Mouse (Mus musculus) heart, embryonic 13.5 days (tissue): ENCODE measurements around the gene Axl. TPM values are rescaled to one million over a fixed set of nuclear protein-coding genes. Genes with fewer than 3 reads are reported as not detected.

Experiments used
- ATAC-seq: fragments of 200-750 bp; cut with Nextera tagmentation; 2 replicates; pipeline ENCODE4 v1.8.0; 2017; ENCODE audit warnings: moderate TSS enrichment; ENCODE audit not compliant: insufficient number of reproducible peaks, low FRiP score, low TSS enrichment; ENCODE audit errors: extremely low read depth
- H3K27ac ChIP-seq: fragments of 300-500 bp; sonication (generic); replicated peaks from 2 replicates; pipeline ENCODE4 v1.5.1; 2015; ENCODE audit warnings: moderate library complexity, mild to moderate bottlenecking, inconsistent platforms
- H3K27me3 ChIP-seq: fragments of 300-500 bp; sonication (generic); replicated peaks from 2 replicates; pipeline ENCODE4 v1.6.1; 2015; ENCODE audit warnings: mild to moderate bottlenecking, inconsistent platforms
- H3K36me3 ChIP-seq: fragments of 300-500 bp; sonication (generic); 2 replicates; pipeline ENCODE4 v1.6.1; 2015; ENCODE audit warnings: mild to moderate bottlenecking, inconsistent platforms
- H3K4me1 ChIP-seq: fragments of 300-500 bp; sonication (generic); 2 replicates; pipeline ENCODE4 v1.6.1; 2015; ENCODE audit warnings: inconsistent platforms
- H3K4me2 ChIP-seq: fragments of 300-500 bp; sonication (generic); 2 replicates; pipeline ENCODE4 v1.6.1; 2015; ENCODE audit warnings: inconsistent platforms, mild to moderate bottlenecking, moderate library complexity
- H3K4me3 ChIP-seq: fragments of 300-500 bp; sonication (generic); 2 replicates; pipeline ENCODE4 v1.5.1; 2015; ENCODE audit warnings: moderate library complexity, mild to moderate bottlenecking, inconsistent platforms
- H3K9ac ChIP-seq: fragments of 300-500 bp; sonication (generic); 2 replicates; pipeline ENCODE4 v1.6.1; 2015; ENCODE audit warnings: inconsistent platforms, mild to moderate bottlenecking, moderate library complexity
- H3K9me3 ChIP-seq: fragments of 300-500 bp; sonication (generic); 2 replicates; pipeline ENCODE4 v1.6.1; 2016; ENCODE audit warnings: inconsistent platforms
- WGBS: fragments of 180-500 bp; shearing (Covaris S2); methylation state at CpG from one replicate; pipeline ENCODE4 v1.1.7; 2015; ENCODE audit warnings: mixed read lengths; 5-methylcytosine and 5-hydroxymethylcytosine counted together
- polyA plus RNA-seq: library from polyadenylated mRNA; unstranded; fragments of >200 nt; fragmentation: Nextera tagmentation; extraction: Ambion mirVana; gene quantifications from 2 replicates; pipeline ENCODE4 v1.2.1, GENCODE M21; 2015

The Axl gene
- polyA plus RNA-seq, 1 experiment from 2014 or later: 47.3 TPM

GRCm38 (mm10) chr7:25812195-25812594, 23.7 kb upstream of the Axl start:
- Histone ChIP-seq H3K27me3 (peaks cover 31% of the 10 kb centered on the region), H3K4me3 (no peak overlapping the region), H3K4me1 (peaks cover 15% of the 10 kb centered on the region), H3K9ac (no peak overlapping the region), H3K36me3 (no peaks in the 10 kb centered on the region), H3K4me2 (no peak overlapping the region), H3K27ac (no peak overlapping the region), H3K9me3 (no peaks in the 10 kb centered on the region)
- ATAC-seq: no peak
- WGBS: 63% methylated on average over 1 of the region's 1 CpGs

GRCm38 (mm10) chr7:25811716-25812115, 23.2 kb upstream of the Axl start:
- no peak for ATAC-seq
- Histone ChIP-seq H3K4me2 (no peak overlapping the region), H3K27me3 (peaks cover 27% of the 10 kb centered on the region), H3K27ac (no peak overlapping the region), H3K4me3 (no peak overlapping the region), H3K36me3 (no peaks in the 10 kb centered on the region), H3K9ac (no peak overlapping the region), H3K9me3 (no peaks in the 10 kb centered on the region), H3K4me1 (peaks cover 14% of the 10 kb centered on the region)
- WGBS: 57% methylated on average over 2 of the region's 2 CpGs

GRCm38 (mm10) chr7:25805631-25806343, 17.3 kb upstream of the Axl start:
- 0 out of 2 replicates have a peak overlapping the region, but pooled peaks have one; percentile 24 for H3K4me3 ChIP-seq

GRCm38 (mm10) chr7:25804792-25805191, 16.3 kb upstream of the Axl start:
- Histone ChIP-seq H3K4me3 (no peak overlapping the region), H3K4me1 (peaks cover 30% of the 10 kb centered on the region), H3K9ac (peak overlapping the region; percentile 25; the same call in 1 of the 2 replicates), H3K9me3 (no peaks in the 10 kb centered on the region), H3K27ac (no peak overlapping the region), H3K4me2 (no peak overlapping the region), H3K27me3 (no peaks in the 10 kb centered on the region), H3K36me3 (no peaks in the 10 kb centered on the region)
- ATAC-seq: no peak
- WGBS: 40% methylated on average over 4 of the region's 4 CpGs

More at GRCm38 (mm10) chr7:25805631-25806343, 17.3 kb upstream of the Axl start:
- H3K27me3 ChIP-seq: no peaks in the 10 kb centered on the region
- no peaks in the 10 kb centered on the region for H3K36me3 ChIP-seq
- H3K9me3 ChIP-seq: no peaks in the 10 kb centered on the region
- H3K4me1 ChIP-seq: peaks cover 30% of the 10 kb centered on the region
- no peak for ATAC-seq
- no peak overlapping the region for H3K27ac ChIP-seq
- H3K9ac ChIP-seq: peak overlapping the region; percentile 62
- WGBS: 20% methylated on average over 21 of the region's 21 CpGs
- H3K4me2 ChIP-seq: peak overlapping the region; percentile 57

- ATAC-seq: no peak
- WGBS: 61% methylated on average over 13 of the region's 13 CpGs
- Histone ChIP-seq H3K9me3 (peaks cover 2% of the 10 kb centered on the region; the same call in 1 of the 2 replicates), H3K4me1 (peaks cover 30% of the 10 kb centered on the region), H3K36me3 (no peaks in the 10 kb centered on the region), H3K27ac (peak overlapping the region; percentile 85), H3K4me2 (no peak overlapping the region), H3K4me3 (no peak overlapping the region), H3K27me3 (no peaks in the 10 kb centered on the region), H3K9ac (peak overlapping the region; percentile 33; the same call in 1 of the 2 replicates)
Measured at GRCm38 (mm10) chr7:25803460-25803859, 15.0 kb upstream of the Axl start.

- Histone ChIP-seq H3K4me2 (peak overlapping the region; percentile 67), H3K4me3 (peak overlapping the region; percentile 38), H3K9me3 (peaks cover 3% of the 10 kb centered on the region; the same call in 1 of the 2 replicates), H3K27ac (peak overlapping the region; percentile 85), H3K27me3 (no peaks in the 10 kb centered on the region), H3K9ac (peak overlapping the region; percentile 71), H3K36me3 (no peaks in the 10 kb centered on the region), H3K4me1 (peaks cover 30% of the 10 kb centered on the region)
- peak; percentile 64; the same call in 1 of the 2 replicates for ATAC-seq
- WGBS: 16% methylated on average over 24 of the region's 24 CpGs
Measured at GRCm38 (mm10) chr7:25802241-25803125, 14.0 kb upstream of the Axl start.

- no peak for ATAC-seq
- no peak overlapping the region for H3K4me3 ChIP-seq
- H3K27ac ChIP-seq: no peak overlapping the region
- no peak overlapping the region for H3K9ac ChIP-seq
- H3K9me3 ChIP-seq: peaks cover 3% of the 10 kb centered on the region; the same call in 1 of the 2 replicates
- WGBS: 83% methylated on average over 6 of the region's 6 CpGs
- H3K4me1 ChIP-seq: peaks cover 30% of the 10 kb centered on the region
- H3K36me3 ChIP-seq: no peaks in the 10 kb centered on the region
- no peaks in the 10 kb centered on the region for H3K27me3 ChIP-seq
- no peak overlapping the region for H3K4me2 ChIP-seq
Measured at GRCm38 (mm10) chr7:25801031-25801430, 12.5 kb upstream of the Axl start.

- Histone ChIP-seq H3K9me3 (peaks cover 3% of the 10 kb centered on the region; the same call in 1 of the 2 replicates), H3K27me3 (no peaks in the 10 kb centered on the region), H3K4me1 (peaks cover 20% of the 10 kb centered on the region), H3K4me2 (no peak overlapping the region), H3K27ac (no peak overlapping the region), H3K4me3 (no peak overlapping the region), H3K36me3 (no peaks in the 10 kb centered on the region), H3K9ac (no peak overlapping the region)
- 70% methylated on average over 1 of the region's 1 CpGs for WGBS
- no peak for ATAC-seq
Measured at GRCm38 (mm10) chr7:25799369-25799768, 10.9 kb upstream of the Axl start.

- H3K36me3 ChIP-seq: no peaks in the 10 kb centered on the region
- 86% methylated on average over 2 of the region's 2 CpGs for WGBS
- ATAC-seq: no peak
- H3K4me3 ChIP-seq: no peak overlapping the region
- H3K4me2 ChIP-seq: no peak overlapping the region
- H3K27ac ChIP-seq: no peak overlapping the region
- H3K9ac ChIP-seq: no peak overlapping the region
- H3K27me3 ChIP-seq: no peaks in the 10 kb centered on the region
- H3K9me3 ChIP-seq: peaks cover 3% of the 10 kb centered on the region; the same call in 1 of the 2 replicates
- H3K4me1 ChIP-seq: peaks cover 17% of the 10 kb centered on the region
Measured at GRCm38 (mm10) chr7:25798540-25798939, 10.0 kb upstream of the Axl start.

GRCm38 (mm10) chr7:25794775-25795174, 6.3 kb upstream of the Axl start:
- Histone ChIP-seq H3K27me3 (0 out of 2 replicates have a peak, but pooled peaks cover 2% of the 10 kb centered on the region), H3K4me3 (no peak overlapping the region), H3K4me2 (no peak overlapping the region), H3K4me1 (no peaks in the 10 kb centered on the region), H3K36me3 (no peaks in the 10 kb centered on the region), H3K9ac (no peak overlapping the region), H3K9me3 (peaks cover 3% of the 10 kb centered on the region; the same call in 1 of the 2 replicates), H3K27ac (no peak overlapping the region)
- WGBS: 80% methylated on average over 8 of the region's 8 CpGs
- ATAC-seq: no peak

GRCm38 (mm10) chr7:25793679-25794078, 5.2 kb upstream of the Axl start:
- Histone ChIP-seq H3K9me3 (peaks cover 3% of the 10 kb centered on the region; the same call in 1 of the 2 replicates), H3K27me3 (0 out of 2 replicates have a peak, but pooled peaks cover 3% of the 10 kb centered on the region), H3K4me3 (no peak overlapping the region), H3K9ac (no peak overlapping the region), H3K36me3 (no peaks in the 10 kb centered on the region), H3K4me2 (no peak overlapping the region), H3K27ac (no peak overlapping the region), H3K4me1 (peaks cover 8% of the 10 kb centered on the region)
- WGBS: 54% methylated on average over 3 of the region's 3 CpGs
- ATAC-seq: no peak
